Mouse (Mus musculus) CD4-positive helper T cell, adult 2 months (primary cell): Measurements from ENCODE around the gene Nectin4.

Experiments used
- DNase-seq: peaks from one replicate; pipeline ENCODE4 v3.0.0-alpha.2; 2012; ENCODE audit warnings: low read depth, missing footprints, low spot score

Nectin4 gene

GRCm38 (mm10) chr1:171358421-171358820 is 11.5 kb upstream of the Nectin4 start:
- DNase-seq: peak; percentile 79

- DNase-seq: no peak
These were observed 9.6 kb upstream of the Nectin4 start for GRCm38 (mm10) chr1:171360253-171360652.

GRCm38 (mm10) chr1:171360656-171361055 is 9.2 kb upstream of the Nectin4 start, which contains the start of gene Klhdc9:
Gene Klhdc9 (minus strand): TSS chr1:171360798.
- DNase-seq: peak; percentile 91

GRCm38 (mm10) chr1:171361106-171362103 is 8.5 kb upstream of the Nectin4 start:
- DNase-seq: peak; percentile 83

GRCm38 (mm10) chr1:171365934-171366333 is 4.0 kb upstream of the Nectin4 start:
- DNase-seq: no peak

- DNase-seq: no peak
These were observed 3.0 kb downstream of the Nectin4 start for GRCm38 (mm10) chr1:171372880-171373279.

GRCm38 (mm10) chr1:171373946-171374345 is 4.0 kb downstream of the Nectin4 start:
- no peak for DNase-seq

GRCm38 (mm10) chr1:171375646-171376097 is 5.8 kb downstream of the Nectin4 start:
- no peak for DNase-seq

GRCm38 (mm10) chr1:171378298-171378697 is 8.4 kb downstream of the Nectin4 start:
- no peak for DNase-seq

GRCm38 (mm10) chr1:171379935-171380599 is 10.2 kb downstream of the Nectin4 start:
- DNase-seq: peak; percentile 73

- no peak for DNase-seq
These were observed 12.3 kb downstream of the Nectin4 start for GRCm38 (mm10) chr1:171382096-171382620.

GRCm38 (mm10) chr1:171384361-171384760 is 14.5 kb downstream of the Nectin4 start:
- no peak for DNase-seq

GRCm38 (mm10) chr1:171385171-171385570 is 15.3 kb downstream of the Nectin4 start:
- no peak for DNase-seq

GRCm38 (mm10) chr1:171387099-171387498 is 17.2 kb downstream of the Nectin4 start:
- peak; percentile 51 for DNase-seq

GRCm38 (mm10) chr1:171388376-171389102 is 18.6 kb downstream of the Nectin4 start, which contains the start of gene Arhgap30:
Gene Arhgap30 (plus strand): TSS chr1:171388954.
- peak; percentile 97 for DNase-seq

- peak; percentile 90 for DNase-seq
These were observed 20.2 kb downstream of the Nectin4 start for GRCm38 (mm10) chr1:171390101-171390500.

GRCm38 (mm10) chr1:171401821-171402220 is 31.9 kb downstream of the Nectin4 start:
- no peak for DNase-seq

GRCm38 (mm10) chr1:171402991-171403390 is 33.1 kb downstream of the Nectin4 start:
- DNase-seq: no peak

GRCm38 (mm10) chr1:171407263-171407662 is 37.4 kb downstream of the Nectin4 start:
- DNase-seq: no peak

- no peak for DNase-seq
These were observed 40.3 kb downstream of the Nectin4 start for GRCm38 (mm10) chr1:171410231-171410630.

GRCm38 (mm10) chr1:171410947-171411484 is 41.1 kb downstream of the Nectin4 start, which contains the start of gene Usf1:
Gene Usf1 (plus strand): TSS chr1:171411313.
- peak; percentile 98 for DNase-seq
